Mouse (Mus musculus): ENCODE measurements around the gene Galnt10.

- TF ChIP-seq GATA1 (IDR thresholded peaks at IDR 0.05; ENCODE audit: low read length): no peak
- TF ChIP-seq TAL1 (IDR thresholded peaks at IDR 0.05; ENCODE audit: low read length): no peak
Observed at GRCm38 (mm10) chr11:57598161-57598560, 47.1 kb upstream of the Galnt10 start.

Measured in erythroblast, embryonic 14.5 days (primary cell).